Mouse (Mus musculus) limb, embryonic 12.5 days (tissue): ENCODE data around the gene Tubb2a. TPM values are rescaled to one million over a fixed set of nuclear protein-coding genes. Genes with fewer than 3 reads are reported as not detected.

Experiments used
- ATAC-seq: fragments of 200-750 bp; cut with Nextera tagmentation; 2 replicates; pipeline ENCODE4 v1.8.0; 2017; ENCODE audit warnings: low read depth, moderate TSS enrichment; ENCODE audit not compliant: insufficient number of reproducible peaks, insufficient read depth, low FRiP score, low TSS enrichment
- H3K27ac ChIP-seq: fragments of 300-500 bp; sonication (generic); 2 replicates; pipeline ENCODE4 v1.5.1; 2016; ENCODE audit warnings: mild to moderate bottlenecking, moderate library complexity
- H3K27me3 ChIP-seq: fragments of 300-500 bp; sonication (generic); 2 replicates; pipeline ENCODE4 v1.6.1; 2016; ENCODE audit warnings: mild to moderate bottlenecking, moderate library complexity
- H3K36me3 ChIP-seq: fragments of 300-500 bp; sonication (generic); 2 replicates; pipeline ENCODE4 v1.6.1; 2016; ENCODE audit warnings: mild to moderate bottlenecking, moderate library complexity
- H3K4me1 ChIP-seq: fragments of 300-500 bp; sonication (generic); replicated peaks from 2 replicates; pipeline ENCODE4 v1.6.1; 2016
- H3K4me2 ChIP-seq: fragments of 300-500 bp; sonication (generic); 2 replicates; pipeline ENCODE4 v1.6.1; 2016; ENCODE audit warnings: mild to moderate bottlenecking, moderate library complexity
- H3K4me3 ChIP-seq: fragments of 300-500 bp; sonication (generic); replicated peaks from 2 replicates; pipeline ENCODE4 v1.5.1; 2016; ENCODE audit warnings: mild to moderate bottlenecking
- H3K9ac ChIP-seq: fragments of 300-500 bp; sonication (generic); replicated peaks from 2 replicates; pipeline ENCODE4 v1.6.1; 2016; ENCODE audit warnings: mild to moderate bottlenecking, moderate library complexity
- H3K9me3 ChIP-seq: fragments of 300-500 bp; sonication (generic); 2 replicates; pipeline ENCODE4 v1.6.1; 2016; ENCODE audit warnings: mild to moderate bottlenecking, moderate library complexity
- WGBS: fragments of 180-500 bp; shearing (Covaris S2); methylation state at CpG from one replicate; pipeline ENCODE4 v1.1.7; 2016; 5-methylcytosine and 5-hydroxymethylcytosine counted together
- polyA plus RNA-seq: library from polyadenylated mRNA; unstranded; fragments of >200 nt; fragmentation: Nextera tagmentation; extraction: Ambion mirVana; gene quantifications from 2 replicates; pipeline ENCODE4 v1.2.1, GENCODE M21; 2016

The Tubb2a gene
- polyA plus RNA-seq, 1 experiment from 2014 or later: 79.8 TPM

DNA sequence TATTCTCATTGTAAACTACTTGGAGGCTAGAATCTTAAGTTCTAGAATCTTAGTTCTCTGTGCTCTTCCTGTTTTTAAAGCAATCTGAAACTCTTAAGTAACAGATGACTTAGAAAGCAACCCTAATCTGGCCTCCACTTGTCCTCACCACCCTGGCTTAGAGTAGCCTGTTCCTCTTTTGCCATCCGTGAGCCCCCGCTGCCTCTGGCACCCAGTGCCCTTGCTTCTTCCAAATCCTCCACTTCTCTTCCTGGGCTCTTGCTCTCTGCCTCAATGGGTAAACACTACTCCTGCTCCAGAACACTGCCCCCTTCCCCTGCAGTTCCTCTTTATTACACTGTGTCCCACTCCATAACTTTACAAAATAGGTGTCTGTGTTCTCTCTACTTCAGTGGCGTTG is 26.1 kb downstream of the Tubb2a start:
- Histone ChIP-seq H3K9me3 (0 out of 2 replicates have a peak, but pooled peaks cover 3% of the 10 kb centered on the region), H3K4me1 (no peaks in the 10 kb centered on the region), H3K36me3 (peaks cover 74% of the 10 kb centered on the region), H3K4me2 (no peak overlapping the region), H3K9ac (no peak overlapping the region), H3K4me3 (no peak overlapping the region), H3K27me3 (no peaks in the 10 kb centered on the region), H3K27ac (no peak overlapping the region)
- 90% methylated on average over 3 of the region's 3 CpGs for WGBS
- no peak for ATAC-seq

DNA sequence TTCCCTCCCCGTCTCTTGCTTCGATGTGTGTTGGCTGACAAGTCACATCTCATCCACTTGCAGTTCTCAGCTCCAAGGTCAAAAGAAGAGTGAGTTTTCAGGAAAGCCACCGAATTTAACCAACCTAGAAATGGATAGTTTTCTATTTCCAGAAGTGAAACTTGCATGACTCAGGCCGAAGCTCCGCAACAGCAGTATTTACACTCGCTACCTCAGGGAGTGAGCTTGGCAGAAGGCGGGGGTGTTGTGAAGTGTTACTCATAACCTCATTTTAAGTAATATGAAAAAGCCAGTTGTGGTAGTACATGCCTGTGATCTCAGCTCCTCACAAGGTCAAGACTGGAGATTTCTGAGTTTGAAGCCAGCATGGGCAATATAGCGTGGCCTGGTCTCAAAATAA is 27.3 kb downstream of the Tubb2a start:
- Histone ChIP-seq H3K27ac (no peak overlapping the region), H3K27me3 (no peaks in the 10 kb centered on the region), H3K36me3 (peaks cover 66% of the 10 kb centered on the region), H3K4me2 (no peak overlapping the region), H3K9me3 (no peaks in the 10 kb centered on the region), H3K4me1 (no peaks in the 10 kb centered on the region), H3K9ac (no peak overlapping the region), H3K4me3 (no peak overlapping the region)
- 93% methylated on average over 8 of the region's 8 CpGs for WGBS
- ATAC-seq: no peak

DNA sequence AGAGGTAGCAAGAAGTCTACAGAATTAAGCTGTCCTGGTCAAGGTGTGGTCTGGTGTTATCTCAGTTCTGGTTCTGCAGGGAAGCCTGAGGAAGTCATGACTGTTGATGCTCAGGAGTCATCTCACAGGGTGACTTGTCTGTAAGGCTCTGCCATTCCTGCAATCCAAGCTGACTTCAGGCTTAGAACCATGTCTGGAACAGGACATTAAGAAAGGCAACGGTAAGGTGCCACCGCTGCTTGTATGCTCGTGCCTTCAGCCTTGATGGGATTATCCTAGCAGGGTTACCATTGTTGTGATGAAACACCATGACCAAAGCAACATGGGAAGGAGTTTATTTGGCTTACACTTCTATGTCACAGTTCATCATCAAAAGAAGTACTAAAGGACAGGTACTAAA is 30.3 kb downstream of the Tubb2a start:
- 93% methylated on average over 3 of the region's 3 CpGs for WGBS
- H3K27ac ChIP-seq: no peak overlapping the region
- no peak overlapping the region for H3K9ac ChIP-seq
- H3K4me2 ChIP-seq: no peak overlapping the region
- H3K4me1 ChIP-seq: no peaks in the 10 kb centered on the region
- no peak for ATAC-seq
- peaks cover 42% of the 10 kb centered on the region for H3K36me3 ChIP-seq
- H3K9me3 ChIP-seq: no peaks in the 10 kb centered on the region
- H3K4me3 ChIP-seq: no peak overlapping the region
- H3K27me3 ChIP-seq: no peaks in the 10 kb centered on the region

DNA sequence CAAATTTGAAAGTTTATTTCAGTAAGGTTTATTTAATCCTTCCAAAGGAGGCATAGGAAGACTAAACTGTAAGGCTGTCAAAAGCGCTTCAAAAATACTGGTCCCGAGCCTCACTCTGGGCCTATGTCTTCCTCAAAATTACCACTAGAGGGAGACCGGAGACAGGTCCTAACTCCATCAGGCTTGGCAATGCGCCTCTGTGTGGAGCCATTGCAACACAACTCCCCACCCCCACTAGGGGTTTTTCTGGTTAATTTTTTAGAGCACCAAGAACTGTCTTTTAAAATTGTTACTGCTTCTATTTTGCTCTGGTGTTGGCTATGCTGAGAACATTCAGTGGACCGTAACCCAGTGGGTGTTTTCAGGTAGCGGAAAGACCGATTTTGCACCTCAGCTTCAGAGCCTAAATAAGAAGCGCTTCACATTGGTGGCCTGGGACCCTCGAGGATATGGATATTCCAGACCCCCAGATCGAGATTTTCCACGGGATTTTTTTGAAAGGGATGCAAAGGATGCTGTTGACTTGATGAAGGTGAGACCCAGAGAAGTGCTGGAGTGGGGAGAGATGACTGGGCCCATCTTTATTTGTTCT is 31.3 kb downstream of the Tubb2a start:
- no peak overlapping the region for H3K27ac ChIP-seq
- H3K9ac ChIP-seq: no peak overlapping the region
- H3K36me3 ChIP-seq: peaks cover 33% of the 10 kb centered on the region
- no peaks in the 10 kb centered on the region for H3K27me3 ChIP-seq
- no peak overlapping the region for H3K4me3 ChIP-seq
- no peaks in the 10 kb centered on the region for H3K4me1 ChIP-seq
- no peaks in the 10 kb centered on the region for H3K9me3 ChIP-seq
- 46% methylated on average over 11 of the region's 11 CpGs for WGBS
- peak; percentile 84 for ATAC-seq
- no peak overlapping the region for H3K4me2 ChIP-seq

DNA sequence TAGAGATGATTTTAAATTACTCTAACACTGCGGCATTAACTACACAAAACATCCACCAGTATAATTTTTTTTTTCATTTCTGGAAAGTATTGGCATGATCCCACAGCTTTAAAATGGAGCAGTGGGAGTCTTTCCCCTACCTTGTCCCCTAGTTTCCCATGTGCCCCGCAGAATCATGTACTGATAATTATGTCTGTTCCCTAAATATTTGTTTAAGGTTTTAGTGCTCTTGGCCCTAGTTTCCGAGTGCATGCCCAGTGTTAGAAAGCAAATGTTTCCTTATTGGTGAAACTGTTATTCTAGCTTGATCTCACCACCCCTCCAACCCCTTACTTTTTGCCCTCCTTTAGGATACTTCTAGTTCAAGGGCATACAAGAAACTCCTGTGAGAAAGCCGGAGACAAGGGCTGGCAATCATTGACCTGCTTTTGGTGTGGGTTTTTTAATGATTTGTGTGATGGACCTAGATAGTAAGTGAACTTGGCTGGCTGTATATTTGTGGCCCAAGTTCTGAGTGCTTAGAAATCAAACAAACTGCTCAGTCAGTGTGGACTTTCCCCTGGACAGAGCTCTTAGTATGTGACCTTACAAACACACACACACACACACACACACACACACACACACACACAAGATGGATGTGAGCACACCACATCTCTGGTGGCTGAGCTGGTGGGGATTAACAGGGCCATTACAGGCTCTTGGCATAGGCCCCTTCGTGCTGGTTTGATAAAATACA is 32.1 kb downstream of the Tubb2a start:
- Histone ChIP-seq H3K4me2 (no peak overlapping the region), H3K27me3 (no peaks in the 10 kb centered on the region), H3K9me3 (no peaks in the 10 kb centered on the region), H3K9ac (no peak overlapping the region), H3K27ac (no peak overlapping the region), H3K36me3 (peaks cover 24% of the 10 kb centered on the region; the same call in 1 of the 2 replicates), H3K4me3 (no peak overlapping the region), H3K4me1 (no peaks in the 10 kb centered on the region)
- ATAC-seq: no peak
- WGBS: 66% methylated on average over 5 of the region's 5 CpGs

DNA sequence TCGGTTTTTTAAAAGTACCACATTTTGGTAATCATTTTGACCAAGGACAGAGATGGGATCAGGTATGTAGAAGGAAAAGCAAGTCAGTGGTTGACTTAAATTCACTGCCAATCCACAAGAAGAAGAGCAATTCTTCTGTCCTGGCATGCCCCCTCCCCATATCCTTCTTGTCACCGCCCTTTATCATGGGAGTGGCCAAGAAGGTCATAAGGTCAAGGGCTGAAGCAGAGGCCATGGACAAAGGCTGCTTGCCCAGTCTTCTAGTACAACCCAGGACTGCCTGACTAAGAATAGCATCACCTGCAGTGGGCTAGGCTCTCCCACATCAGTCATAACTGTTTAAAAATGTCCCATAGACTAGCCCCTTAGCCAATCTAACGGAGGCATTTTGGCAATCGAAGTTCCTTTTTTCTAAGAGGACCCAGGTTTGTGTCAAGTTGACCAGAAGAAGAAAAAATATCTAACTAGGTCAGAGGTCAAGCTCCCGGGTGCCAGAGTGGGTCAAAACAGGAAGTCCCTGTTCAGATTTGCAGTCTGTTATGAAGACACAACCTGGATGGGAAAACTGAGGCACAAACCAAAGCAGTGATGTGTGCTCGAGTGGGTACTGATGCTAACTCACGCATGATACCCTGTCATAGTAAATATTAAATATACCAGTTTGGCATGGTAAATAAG is 34.0 kb downstream of the Tubb2a start:
- no peak overlapping the region for H3K9ac ChIP-seq
- H3K9me3 ChIP-seq: no peaks in the 10 kb centered on the region
- H3K27ac ChIP-seq: no peak overlapping the region
- no peak for ATAC-seq
- no peak overlapping the region for H3K4me3 ChIP-seq
- WGBS: 79% methylated on average over 7 of the region's 7 CpGs
- H3K4me1 ChIP-seq: peaks cover 3% of the 10 kb centered on the region
- H3K27me3 ChIP-seq: no peaks in the 10 kb centered on the region
- peaks cover 11% of the 10 kb centered on the region; the same call in 1 of the 2 replicates for H3K36me3 ChIP-seq
- no peak overlapping the region for H3K4me2 ChIP-seq

DNA sequence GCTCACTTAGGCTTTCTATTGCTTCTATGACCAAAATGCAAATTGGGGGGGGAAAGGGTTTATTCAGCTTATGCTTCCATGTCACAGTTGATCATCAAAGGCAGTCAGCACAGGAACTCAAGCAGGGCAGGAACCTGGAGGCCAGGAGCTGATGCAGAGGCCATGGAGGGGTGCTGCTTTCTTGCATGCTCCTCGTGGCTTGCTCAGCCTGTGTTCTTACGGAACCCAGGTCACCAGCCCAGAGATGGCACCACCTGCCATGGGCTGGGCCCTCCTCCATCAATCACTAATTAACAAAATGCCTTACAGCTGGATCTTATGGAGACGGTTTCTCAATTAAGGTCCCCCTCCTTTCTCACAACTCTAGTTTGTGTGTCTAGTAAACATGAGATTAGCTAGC is 37.7 kb downstream of the Tubb2a start:
- 86% methylated on average over 3 of the region's 3 CpGs for WGBS
- H3K4me1 ChIP-seq: peaks cover 11% of the 10 kb centered on the region
- no peak overlapping the region for H3K4me3 ChIP-seq
- no peaks in the 10 kb centered on the region; the same call in 1 of the 2 replicates for H3K36me3 ChIP-seq
- ATAC-seq: no peak
- no peak overlapping the region for H3K4me2 ChIP-seq
- no peak overlapping the region for H3K27ac ChIP-seq
- H3K27me3 ChIP-seq: no peaks in the 10 kb centered on the region
- no peak overlapping the region for H3K9ac ChIP-seq
- H3K9me3 ChIP-seq: no peaks in the 10 kb centered on the region

DNA sequence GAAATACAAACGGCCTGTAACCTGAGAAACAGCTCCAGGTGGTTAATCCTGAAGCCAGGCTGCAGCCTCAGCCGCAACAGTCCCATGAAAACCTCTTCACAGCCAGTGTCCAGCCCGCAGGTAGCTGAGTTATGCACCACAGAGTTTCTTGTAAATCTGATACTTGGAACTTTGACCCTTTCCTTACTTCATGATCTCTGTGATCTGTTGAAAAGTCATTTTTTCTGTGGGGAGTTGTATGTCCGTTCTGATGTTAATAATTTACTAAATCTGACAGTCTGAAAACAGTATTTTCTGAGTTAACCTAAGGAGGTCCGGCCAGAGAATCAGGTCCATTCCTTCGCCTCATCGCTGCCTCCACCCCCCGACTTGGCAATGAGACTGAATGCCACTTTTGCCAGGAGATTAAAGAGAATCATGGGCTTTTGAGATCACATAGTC is 38.9 kb downstream of the Tubb2a start:
- 42% methylated on average over 8 of the region's 8 CpGs for WGBS
- no peak overlapping the region for H3K9ac ChIP-seq
- H3K4me2 ChIP-seq: peak overlapping the region; percentile 72
- no peaks in the 10 kb centered on the region for H3K27me3 ChIP-seq
- peak overlapping the region; percentile 37; the same call in 1 of the 2 replicates for H3K27ac ChIP-seq
- H3K4me3 ChIP-seq: peak overlapping the region; percentile 71
- ATAC-seq: no peak
- H3K9me3 ChIP-seq: no peaks in the 10 kb centered on the region
- H3K36me3 ChIP-seq: peaks cover 3% of the 10 kb centered on the region; the same call in 1 of the 2 replicates
- peaks cover 11% of the 10 kb centered on the region for H3K4me1 ChIP-seq

DNA sequence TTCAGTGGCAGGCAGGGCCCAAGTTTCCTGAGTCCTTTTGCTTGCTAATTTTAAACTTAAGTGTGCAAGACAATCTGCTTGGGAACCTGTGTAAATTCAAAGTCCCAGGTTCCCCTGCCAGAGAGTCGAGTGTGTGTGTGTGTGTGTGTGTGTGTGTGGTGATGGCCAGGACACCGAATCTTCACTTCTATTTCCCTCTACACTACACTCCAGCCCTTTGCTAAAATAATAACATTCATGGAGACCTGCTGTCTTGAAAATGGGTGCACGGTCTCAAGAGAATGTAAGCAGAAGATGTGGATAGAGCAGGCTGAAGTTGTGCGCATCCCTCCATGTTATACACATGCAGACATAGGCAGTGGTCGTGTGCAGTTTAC is 39.8 kb downstream of the Tubb2a start:
- H3K4me1 ChIP-seq: peaks cover 11% of the 10 kb centered on the region
- peak overlapping the region; percentile 71 for H3K4me3 ChIP-seq
- H3K9ac ChIP-seq: peak overlapping the region; percentile 90
- no peaks in the 10 kb centered on the region for H3K9me3 ChIP-seq
- peaks cover 8% of the 10 kb centered on the region; the same call in 1 of the 2 replicates for H3K36me3 ChIP-seq
- ATAC-seq: no peak
- peak overlapping the region; percentile 72 for H3K4me2 ChIP-seq
- no peaks in the 10 kb centered on the region for H3K27me3 ChIP-seq
- WGBS: 47% methylated on average over 5 of the region's 5 CpGs
- peak overlapping the region; percentile 86 for H3K27ac ChIP-seq

DNA sequence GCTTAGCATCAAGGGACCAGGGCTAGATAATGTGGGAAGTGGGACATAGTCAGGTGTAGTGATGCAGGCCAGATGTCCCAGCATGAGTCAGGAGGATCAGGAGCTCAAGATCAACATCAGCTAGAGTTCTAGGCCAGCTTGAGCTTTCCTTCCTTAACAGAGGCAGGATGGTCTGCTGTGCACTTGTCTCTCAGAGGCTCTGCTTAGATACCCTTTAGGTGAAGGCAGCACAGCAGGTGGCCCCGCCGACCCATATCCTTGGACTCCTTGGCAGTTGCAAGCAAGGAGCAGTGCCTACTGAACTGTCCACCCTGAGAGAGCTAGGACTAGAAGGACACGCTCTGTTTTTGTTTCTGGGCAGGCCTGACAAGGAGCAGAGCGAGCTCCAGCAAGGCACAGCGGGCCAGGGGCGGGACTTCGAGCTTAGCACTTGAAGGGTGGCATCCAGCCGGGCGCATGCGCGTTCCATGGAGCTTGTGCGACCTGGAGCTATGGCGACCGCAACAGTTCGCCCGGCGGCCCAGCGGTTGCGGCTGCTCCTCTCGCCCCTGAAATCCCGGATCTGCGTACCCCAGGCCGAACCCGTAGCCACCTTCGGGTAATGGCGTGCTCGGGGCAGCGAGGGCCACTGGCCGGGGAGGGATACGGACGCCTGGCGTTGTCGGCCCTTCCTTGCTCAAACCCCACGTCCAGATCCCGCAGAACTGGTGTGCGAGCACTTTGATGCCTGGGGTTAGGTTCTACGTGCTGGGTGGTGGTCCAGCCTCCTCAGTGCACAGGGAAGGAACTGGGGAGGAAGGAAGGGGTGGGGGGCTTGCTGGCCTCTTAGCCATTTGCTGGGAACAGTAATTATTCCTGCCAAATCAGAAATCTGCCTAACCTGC is 40.4 kb downstream of the Tubb2a start, which contains the start of gene Bphl:
Gene Bphl, plus strand, starts transcription at position 426 of the 884 bp plus-strand sequence.
- Histone ChIP-seq H3K27ac (peak within 1 kb of the TSS; percentile 86), H3K36me3 (peaks cover 14% of the 10 kb centered on the region; the same call in 1 of the 2 replicates), H3K4me1 (peaks cover 11% of the 10 kb centered on the region), H3K27me3 (no peaks in the 10 kb centered on the region), H3K4me3 (peak within 1 kb of the TSS; percentile 71), H3K4me2 (peak within 1 kb of the TSS; percentile 72), H3K9me3 (no peaks in the 10 kb centered on the region), H3K9ac (peak within 1 kb of the TSS; percentile 90)
- ATAC-seq: peak; percentile 81
- 1% methylated on average over 37 of the region's 37 CpGs for WGBS
